Mouse (Mus musculus) right cerebral cortex, postnatal 10 days (tissue): Measurements from ENCODE around the gene Fbxl5.

ENCODE experiments used
- DNase-seq, 2 experiments: peaks; one replicate each; pipeline ENCODE4 v3.0.0; 2021; ENCODE audit warnings: low spot score in 2 of 2

The Fbxl5 gene

DNA sequence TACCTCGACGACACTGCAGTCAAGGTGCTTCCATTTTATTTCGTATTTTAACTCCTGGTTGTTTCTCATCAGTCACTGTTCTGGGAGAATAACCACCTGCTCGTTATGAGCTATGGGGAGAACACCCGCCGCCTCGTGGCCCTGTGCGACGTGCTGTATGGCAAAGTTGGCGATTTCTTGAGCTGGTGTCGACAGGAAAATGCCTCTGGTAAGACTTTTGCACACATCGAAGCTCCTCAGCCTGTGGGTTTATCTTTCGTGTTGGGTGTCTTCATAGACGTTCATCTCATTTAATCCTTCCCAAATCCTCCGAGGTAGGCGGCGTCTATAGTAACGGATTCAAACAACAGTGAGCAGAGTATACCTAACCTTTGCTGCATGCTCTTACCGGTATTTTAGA lies at the start of gene Fbxl5:
Fbxl5 (minus strand) TSS at position 101 of the 400 bp plus-strand sequence.
- no peak for DNase-seq

DNA sequence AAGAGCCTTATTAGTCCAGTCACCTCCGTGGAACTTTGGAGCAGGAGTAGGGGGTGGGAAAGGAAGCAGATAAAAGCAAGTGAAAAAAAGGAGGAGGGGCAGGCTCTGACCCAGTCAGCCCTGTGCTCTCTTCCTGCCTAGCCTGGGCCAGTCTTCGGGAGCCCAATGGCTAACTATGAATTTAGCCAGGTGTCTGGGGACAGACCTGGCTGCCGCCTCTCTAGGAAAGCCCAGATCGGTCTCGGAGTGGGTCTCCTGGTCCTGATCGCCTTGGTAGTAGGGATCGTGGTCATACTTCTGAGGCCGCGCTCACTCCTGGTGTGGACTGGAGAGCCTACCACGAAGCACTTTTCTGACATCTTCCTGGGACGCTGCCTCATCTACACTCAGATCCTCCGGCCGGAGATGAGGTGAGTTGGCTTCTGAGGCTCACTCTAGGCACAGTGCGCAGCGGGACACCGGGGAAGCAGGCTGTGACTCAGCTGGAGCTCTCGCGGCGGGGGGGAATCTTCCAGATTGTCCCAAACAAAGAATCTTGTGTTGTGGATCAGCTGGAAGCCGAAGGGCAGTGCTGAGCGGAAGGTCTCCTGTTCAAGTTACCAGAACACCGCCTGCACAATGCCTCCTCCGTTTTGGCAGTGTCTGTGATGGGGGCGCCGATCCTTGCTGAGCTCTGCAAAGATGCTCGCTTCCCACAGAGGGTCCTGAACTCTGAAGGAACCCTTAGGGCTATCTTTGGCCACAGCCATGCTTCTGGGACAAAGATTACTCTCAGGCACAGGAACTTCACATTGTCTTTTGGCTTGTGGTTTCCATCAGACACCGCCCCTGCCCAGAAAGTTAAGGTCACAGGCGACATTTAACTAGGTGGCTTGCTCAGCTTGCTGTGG lies 47.5 kb upstream of the Fbxl5 start:
- DNase-seq = peak; percentile 42 to 44

DNA sequence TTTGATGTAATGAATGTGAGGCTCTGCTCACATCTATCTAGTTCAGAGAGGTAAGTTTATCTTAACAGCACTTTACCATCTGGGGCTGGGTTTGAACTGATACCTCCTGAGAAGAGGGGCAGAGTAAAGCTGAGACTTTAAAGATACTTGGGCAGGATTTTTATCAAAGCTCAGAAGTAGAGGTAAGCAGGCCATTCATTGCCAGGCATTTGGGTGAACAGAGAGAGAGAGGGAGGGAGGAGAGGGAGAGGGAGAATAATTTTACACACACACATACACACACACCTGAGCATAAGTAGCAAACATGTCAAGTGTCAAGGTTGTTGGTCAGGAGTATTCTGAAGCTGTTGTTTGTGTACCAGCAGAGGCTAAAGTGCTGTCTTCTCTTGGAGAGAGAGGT lies 46.8 kb upstream of the Fbxl5 start, which contains the start of gene Cd38:
Cd38 (plus strand) TSS at position 301 of the 400 bp plus-strand sequence.
- no peak for DNase-seq

DNA sequence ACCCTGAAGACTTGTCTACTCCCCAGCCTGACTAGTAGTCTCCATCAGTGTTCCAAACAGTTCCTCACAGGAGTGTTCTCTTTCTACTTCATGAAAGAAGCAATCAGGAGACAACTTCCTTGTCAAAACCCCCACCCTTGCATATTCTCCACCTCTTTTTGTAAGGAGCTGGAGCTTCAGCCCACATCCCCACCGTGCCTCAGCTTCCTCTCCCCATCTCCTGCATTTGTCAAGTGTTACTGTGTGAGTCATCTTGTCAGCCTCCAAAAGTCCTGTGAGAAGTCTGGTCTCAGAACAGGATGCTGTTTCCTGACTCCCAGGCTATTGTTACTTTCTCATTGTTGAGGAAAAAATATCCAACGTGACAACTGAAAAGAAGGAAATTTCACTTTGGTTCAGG lies 43.9 kb upstream of the Fbxl5 start:
- no peak for DNase-seq

DNA sequence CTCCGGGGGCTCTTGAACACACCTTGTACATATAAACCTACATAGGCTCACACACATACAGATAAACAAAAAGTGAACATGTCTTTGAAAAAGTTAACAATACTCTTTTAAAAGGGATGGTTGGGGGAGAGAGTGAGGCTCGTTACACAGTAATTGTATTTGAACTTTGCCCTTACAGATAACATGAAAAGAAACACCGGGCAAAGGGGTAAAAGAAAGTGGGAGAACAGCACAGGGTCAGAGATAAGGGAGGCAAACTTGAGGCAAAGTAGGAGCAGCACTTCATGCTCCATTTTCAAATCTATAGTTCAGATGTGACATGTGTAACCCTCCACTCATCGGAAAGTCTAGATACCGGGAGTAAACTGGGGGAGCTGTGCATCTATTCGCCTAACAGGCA lies 42.2 kb upstream of the Fbxl5 start:
- no peak for DNase-seq

DNA sequence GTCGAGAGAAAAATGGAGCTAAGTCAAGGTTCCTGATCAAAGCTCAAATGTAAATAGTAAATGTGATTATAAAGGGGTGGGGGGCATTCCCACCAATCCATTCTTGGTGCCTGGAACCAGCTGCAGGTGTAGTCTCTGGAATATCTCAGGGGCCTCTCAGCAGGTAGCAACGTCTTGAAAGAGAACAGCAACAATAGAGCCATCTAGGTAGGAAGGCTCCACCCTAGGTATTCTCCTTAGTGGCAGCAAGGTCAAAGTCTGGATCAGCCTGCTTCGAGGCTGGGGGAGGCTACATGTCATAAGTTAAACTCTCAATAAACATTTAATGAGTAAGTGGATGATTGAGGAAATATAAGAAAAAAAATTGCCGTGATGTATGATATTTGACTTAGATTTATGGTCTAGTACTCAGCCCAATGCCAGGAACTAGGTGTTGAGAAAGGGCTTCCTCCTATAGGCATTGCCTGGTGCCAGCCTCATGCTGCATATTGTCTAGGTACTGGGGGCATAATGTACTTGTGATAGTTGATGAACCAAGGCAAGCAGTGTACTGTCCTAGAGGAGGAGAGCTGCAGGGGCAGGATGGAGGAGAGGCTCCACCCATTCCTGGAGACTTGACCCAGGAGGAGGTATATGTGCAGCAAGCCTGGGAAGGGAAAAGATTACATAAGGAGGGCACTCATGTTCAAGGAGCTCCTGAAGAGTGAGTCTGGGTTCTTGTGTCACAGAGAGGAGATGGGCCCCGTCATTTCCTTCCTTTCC lies 39.4 kb upstream of the Fbxl5 start:
- DNase-seq = no peak

DNA sequence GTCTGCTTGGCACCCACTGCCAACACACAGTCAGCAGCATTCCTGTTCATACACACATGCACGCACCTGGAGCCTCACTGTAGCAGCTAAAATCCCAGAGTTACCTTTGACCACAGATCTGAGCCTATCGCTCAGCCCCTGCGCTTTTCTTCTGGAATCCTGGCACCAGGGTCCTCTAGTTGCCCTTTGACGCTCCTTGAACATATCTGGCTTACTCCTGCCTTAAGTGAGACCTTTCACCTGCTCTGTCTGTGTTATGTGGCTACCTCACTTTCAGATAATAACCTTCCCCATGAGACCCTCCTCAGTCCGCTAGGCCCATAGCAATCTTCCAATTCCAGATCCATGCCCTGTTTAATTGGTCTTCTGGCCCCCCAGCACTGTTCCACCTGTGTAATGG lies 38.7 kb upstream of the Fbxl5 start:
- no peak for DNase-seq

DNA sequence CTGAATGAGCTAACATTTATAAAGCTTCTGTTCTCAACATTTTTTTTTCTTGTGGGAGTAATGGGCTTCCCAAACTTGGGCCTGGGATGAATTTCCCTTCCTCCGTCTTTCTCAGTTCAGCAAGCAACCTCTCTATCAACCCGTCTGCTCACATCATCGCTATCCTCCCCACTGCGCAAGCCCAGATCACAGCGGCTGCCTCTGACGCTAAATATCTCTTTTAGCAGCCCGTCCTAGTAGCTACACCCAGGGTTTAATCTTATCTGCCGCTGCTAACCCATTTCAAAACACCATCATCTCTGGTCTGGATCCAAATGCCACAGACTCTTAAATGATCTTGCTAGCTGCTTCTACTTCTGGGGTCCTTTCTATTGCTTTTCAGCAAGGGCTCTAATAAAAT lies 38.2 kb upstream of the Fbxl5 start:
- no peak for DNase-seq

DNA sequence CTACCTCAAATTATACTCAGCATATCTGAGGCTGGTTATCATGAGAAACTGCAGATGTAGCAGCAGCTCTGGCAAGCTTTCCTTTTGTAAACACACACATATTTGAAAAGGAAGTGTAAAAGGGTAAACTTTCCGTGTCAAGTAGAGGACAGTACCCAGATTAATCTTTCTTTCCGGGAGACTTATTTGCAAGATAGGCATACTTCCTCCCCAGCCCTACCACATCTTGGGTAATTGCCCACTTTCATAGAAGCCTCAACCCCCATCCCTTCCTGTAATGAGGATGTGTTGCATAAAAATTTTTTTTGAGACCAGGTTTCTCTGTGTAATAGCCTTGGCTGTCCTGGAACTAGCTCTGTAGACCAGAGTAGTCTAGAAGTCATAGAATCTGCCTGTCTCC lies 34.3 kb upstream of the Fbxl5 start:
- DNase-seq = no peak

DNA sequence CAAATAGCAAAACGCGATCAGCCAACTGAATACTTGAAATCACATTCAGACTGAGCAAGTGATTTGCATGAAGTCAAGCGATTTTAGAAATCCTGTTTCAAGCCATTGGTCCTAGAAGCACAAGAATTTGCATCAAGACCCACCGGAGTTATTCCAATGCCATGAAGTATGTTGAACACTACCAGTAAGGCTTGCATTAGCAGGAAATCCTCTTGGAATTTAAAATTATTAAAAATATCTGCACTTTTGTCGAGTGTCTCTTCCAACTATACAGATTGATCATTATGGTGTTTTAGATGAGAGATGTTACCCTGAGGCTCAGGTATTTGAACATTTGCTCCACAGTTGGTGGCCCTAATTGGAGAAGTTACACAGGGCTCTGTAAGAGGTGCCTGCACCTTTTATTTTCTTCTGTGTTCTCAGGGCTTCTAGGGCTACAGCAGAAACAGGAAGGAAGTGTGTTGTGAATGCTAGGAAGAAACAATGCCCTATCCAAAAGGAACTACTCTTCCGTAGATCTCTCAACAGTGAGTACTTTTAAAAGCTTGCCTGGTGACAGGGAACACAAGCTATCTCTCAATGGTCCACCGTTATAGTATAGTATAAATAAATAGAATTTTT lies 32.5 kb upstream of the Fbxl5 start:
- no peak for DNase-seq

DNA sequence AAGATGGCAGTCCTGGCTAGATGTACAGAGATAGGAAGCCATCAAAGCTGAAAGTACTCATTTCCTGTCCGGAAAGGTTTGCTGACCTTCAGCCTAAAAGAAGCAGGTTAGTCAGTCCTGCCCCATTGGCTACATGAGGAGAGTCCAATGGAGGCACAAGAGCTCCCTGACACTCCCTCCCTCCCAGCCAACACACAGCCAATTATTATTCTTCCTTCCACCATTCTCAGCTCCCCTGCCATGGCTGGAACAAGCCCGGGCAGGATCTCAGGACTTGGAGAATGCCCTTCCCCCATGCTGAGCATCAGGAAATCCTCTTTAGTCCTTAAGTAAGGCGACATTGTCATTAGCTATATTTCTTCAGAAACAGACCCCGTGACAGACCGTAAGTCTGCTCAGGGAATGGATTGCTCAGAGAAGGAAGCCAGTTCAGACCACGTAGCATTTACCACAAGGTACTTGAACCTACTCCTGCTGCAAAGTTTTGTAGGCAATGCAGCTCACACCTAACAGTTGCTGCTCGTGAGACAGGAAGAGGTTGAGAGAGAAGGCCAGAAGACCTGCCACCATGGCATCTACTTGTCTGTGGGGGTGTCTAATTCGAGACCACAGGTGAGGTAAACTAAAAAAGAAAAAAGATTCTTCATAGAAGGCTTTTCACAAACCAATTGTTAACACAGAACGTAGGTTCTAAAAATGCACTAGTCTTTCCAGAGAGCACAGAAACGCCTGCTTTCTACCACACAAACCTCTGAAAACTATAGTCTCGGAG lies 31.8 kb upstream of the Fbxl5 start:
- DNase-seq = no peak

DNA sequence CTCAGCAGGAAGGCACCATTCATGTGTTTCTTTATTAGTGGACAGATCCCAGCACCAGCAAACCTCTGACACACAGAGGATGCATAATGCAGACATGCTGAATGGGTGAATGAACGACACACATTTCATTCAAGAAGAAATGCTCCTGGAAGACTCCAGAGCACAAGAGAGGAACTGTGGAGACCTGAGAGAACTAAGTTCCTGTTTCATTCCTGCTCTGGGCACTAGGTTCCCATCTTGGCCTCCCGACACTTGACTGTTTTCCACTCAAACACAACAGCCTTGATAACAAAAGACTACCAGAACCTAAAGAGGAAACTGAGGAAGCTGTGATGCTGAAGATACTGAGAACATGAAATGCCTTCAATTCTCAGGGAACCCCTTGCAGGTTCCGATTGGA lies 26.8 kb upstream of the Fbxl5 start:
- no peak for DNase-seq

DNA sequence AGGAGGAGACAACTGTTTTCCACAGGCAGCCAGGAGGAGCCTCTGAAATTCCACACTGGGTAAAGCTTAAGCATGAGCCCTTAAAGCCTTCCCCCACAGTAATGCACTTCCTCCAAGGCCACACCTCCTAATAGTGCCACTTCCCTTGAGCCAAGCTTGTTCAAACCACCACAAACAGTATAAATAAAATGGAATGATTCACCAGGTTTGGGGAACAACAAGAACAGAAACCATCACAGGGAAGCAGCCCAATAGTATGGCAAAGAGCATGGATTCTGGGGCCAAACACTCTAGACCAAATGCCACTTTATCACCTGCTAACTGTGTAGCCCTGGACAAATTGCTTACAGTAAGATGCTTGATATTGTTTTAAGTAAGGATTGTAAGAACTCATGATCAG lies 26.1 kb upstream of the Fbxl5 start:
- DNase-seq = no peak

DNA sequence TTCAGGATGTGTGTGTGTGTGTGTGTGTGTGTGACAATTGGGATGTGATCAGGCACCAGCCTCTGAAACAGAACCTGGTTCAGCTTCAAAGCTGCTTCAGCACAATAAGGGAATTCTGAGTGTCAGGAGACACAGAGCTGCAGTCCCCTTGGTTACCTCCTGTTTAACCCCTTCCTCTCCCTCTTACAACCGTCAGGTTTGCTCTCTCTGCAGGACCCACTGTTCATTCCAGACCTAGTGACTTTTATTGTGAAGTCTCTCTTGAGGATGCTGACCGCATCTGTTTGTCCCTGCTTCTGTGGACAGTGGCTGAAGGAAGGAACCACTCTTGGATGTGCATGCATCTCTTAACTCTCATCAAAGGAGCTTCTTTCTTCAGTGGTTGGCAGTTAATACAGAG lies 24.8 kb upstream of the Fbxl5 start:
- no peak for DNase-seq

DNA sequence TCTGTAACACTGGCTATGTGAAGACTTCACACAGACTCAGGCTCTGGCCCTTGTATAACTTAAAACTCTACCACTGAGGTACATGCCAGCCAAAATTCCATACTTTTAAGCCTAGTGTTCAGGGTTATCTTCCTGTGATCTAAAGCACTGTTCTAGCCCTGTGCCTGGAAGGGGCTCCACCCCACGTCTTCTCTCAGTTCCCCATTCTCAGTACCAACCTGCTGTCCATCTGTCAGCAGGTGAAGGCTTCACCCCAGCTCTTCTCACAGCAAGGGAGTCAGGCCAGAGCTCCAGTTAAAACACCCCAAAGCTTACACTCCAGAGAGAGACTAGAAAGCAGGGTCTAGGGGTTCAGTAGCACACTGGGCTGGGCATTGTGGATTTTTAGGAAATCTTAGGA lies 24.2 kb upstream of the Fbxl5 start:
- no peak for DNase-seq

DNA sequence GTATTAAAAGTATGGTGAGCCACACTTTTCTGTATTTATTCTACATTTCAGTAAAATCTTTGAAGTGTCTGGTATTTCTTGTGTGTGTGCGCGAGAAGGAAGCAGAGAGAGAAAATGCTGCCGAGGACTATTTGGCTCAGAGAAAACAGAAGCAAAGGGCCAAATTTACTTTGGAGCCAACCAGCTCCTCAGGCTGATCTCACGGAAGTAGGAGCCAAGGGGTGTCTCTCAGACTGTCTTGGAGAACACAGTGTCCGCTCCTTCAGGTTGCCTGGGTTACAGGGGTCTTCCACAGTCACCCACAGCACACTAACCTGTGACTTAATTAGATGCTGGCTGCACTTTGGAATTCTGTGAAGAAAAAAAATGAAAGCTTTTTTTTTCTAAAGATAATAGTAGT lies 23.6 kb upstream of the Fbxl5 start:
- DNase-seq = peak; percentile 36 to 38

DNA sequence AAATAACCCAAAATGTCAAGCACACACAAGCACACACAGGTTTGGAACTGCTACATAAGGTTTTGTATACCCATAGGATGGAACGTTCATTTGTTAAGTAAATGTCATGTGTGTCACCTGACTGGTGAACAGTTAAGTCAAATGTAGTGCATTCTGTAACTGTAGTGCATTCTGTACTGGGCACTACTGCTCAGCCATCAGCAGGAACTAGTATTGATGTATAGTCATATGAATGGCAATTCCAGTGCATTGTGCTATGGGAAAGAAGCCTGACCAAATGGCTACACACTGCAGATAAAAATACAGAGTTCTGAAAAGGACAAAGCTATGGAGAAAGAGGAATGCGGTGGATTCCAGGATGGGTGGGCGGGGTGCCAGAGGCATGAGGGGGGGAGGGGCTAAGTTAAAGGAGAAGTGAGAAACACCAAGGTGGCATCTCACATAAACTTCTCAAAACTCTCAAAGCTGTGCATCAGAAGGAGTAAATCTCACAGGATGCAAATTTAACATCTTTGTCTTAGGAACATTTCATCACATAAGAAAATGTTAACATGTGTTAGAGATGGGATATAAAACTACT lies 21.2 kb upstream of the Fbxl5 start:
- DNase-seq = no peak

DNA sequence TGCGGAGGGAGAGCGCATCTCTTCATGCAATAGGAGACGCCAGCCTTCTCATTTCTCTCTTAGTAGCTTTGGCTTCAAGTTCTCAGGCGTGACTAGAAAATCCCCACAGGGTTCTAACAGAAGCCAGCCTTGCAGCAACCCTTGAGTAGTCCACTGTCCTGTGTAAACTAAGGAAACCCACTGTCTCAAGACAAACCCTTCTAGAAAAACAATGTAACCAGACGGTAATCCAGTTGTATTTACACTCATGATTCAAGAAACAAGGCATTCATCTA lies 20.5 kb upstream of the Fbxl5 start:
- no peak for DNase-seq

DNA sequence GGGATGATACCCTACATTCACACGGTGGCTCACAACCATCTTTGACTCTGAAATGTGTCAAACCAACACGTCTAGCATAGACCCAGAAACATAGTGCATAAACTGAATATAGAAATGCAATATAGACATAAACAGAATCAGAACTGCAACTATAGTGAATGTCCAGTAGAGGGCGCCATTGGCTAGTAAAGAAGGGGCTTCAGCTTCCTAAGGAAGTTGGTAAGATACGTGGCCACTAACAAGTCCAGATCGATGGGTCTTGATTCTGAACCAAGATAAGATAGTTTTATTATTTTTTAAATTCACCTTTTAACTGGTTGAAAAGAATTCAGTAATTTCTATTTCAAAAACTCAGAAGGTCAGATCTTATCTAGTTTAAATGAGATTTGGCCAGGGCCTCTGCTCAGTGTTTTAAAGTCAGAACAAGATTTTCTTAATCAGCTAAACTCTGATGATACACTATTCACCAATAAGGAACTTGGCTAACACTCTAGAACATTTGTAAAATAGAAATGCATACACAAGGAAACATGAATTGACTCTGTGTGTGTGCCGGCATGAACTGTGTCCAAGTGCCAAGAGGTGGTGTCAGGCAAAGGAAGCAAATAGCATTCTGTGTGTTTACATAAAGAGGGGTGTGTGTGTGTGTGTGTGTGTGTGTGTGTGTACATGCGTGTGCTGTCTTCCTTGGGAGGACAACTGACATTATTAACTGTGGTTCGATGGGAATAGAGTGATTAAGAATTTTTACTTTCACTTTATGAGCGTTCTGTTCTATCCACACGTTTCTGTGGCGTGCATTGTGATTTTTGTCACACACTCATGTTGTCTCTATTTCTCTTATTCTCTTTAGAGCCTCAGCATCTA lies 19.9 kb upstream of the Fbxl5 start:
- DNase-seq = peak; percentile 35 to 72

DNA sequence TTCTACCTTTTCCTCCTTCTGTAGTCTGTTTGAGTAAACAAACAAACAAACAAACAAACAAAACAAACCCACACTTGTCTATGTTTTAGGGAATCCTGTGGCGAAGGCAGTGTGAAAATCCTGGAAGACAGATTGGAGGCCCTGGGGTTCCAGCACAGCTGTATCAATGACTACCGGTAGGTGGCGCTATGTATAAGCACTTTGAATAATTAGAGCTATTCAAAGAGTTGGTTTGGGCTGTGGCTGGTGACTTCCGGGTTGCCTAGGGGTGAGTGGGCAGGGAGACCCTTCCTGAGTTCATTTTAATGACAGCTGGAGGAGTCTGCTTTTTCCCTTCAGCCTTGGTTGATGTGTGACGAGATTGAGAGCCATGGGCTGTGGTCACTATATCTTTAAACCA lies 15.9 kb upstream of the Fbxl5 start:
- peak in 1 of 2 experiments; percentile 43 for DNase-seq

DNA sequence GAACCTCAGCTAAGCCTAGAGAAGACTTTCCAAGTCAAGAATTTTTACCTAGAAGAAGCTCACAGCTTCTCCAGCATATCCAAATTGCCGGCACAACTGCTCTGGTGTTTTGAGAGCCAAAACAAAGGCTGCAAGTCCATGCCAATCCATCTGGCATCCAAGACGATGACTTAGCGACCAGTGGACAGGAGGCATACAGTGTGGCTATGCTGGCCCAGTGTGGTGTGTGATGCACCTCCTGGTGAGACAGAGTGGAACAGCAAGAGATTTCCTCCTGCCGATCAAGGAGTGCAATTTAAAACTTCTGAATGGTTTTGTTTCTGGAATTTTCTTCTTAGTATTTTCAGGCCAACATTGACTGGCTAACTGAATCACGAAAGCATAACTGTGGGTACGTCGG lies 15.2 kb upstream of the Fbxl5 start:
- peak; percentile 30 to 31 for DNase-seq
